Mouse (Mus musculus) G1E (cell line): ENCODE measurements at regions not wholly inside any gene's neighbourhood (a gene's known extent, or its start where the extent isn't known, plus 50 kb on each side); places are given as distances from the start of the nearest gene placed in this dataset.

Source experiments
- CTCF ChIP-seq: IDR thresholded peaks from 2 replicates; pipeline ENCODE4 v1.5.1; 2012; ENCODE audit warnings: low read depth, low read length, inconsistent platforms, mixed read lengths
- GATA1 ChIP-seq: IDR thresholded peaks from 2 replicates; pipeline ENCODE4 v1.6.1; 2012; ENCODE audit warnings: borderline replicate concordance, low read length, inconsistent platforms, mixed read lengths
- GATA2 ChIP-seq: IDR thresholded peaks from 2 replicates; pipeline ENCODE4 v1.6.1; 2012; ENCODE audit warnings: low read depth, low read length, inconsistent platforms, borderline replicate concordance
- POLR2AphosphoS5 ChIP-seq: IDR thresholded peaks from 2 replicates; pipeline ENCODE4 v1.6.1; 2012; ENCODE audit warnings: low read depth, low read length, inconsistent platforms; ENCODE audit not compliant: insufficient replicate concordance
- TAL1 ChIP-seq: conservative IDR thresholded peaks from 2 replicates; pipeline ENCODE4 v1.6.1; 2012; ENCODE audit warnings: low read depth, low read length, inconsistent platforms, mixed read lengths

- TF ChIP-seq CTCF, result no peak
- no peak for TF ChIP-seq GATA1
- no peak for TF ChIP-seq TAL1
- TF ChIP-seq GATA2, result no peak
- no peak for TF ChIP-seq POLR2AphosphoS5
Measured at GRCm38 (mm10) chr4:67833397-67833796, 1006.0 kb downstream of the Tlr4 start.
